Mouse (Mus musculus): ENCODE results near the gene Kif26b. TPM values are rescaled to one million over a fixed set of nuclear protein-coding genes. Genes with fewer than 3 reads are reported as not detected.

Gene Kif26b
- polyA plus RNA-seq, 1 experiment from 2014 or later, result 7.6 TPM

DNA sequence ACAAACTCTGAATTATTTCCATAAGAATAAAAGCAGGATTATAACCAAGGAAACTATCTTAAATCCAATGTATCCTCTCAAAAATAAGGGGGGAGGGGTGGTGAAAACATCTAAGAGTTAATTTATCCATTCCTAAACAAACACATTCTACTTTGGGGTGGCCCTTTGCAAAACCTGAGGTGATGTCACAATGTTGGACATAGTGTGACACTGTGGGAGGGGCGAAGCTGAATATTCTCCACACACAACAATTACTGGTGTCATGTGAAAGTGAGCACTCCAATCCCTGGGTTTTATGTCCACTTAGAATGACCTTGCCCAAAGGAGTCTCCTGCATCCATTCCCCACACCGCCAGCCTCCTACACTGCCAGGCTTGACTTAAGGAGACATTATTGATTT, 408.1 kb downstream of the Kif26b start:
- no peaks in the 10 kb centered on the region for H3K9me3 ChIP-seq (ENCODE audit: control insufficient read depth, low read depth, low read length)
- peaks cover 4% of the 10 kb centered on the region; the same call in 1 of the 2 replicates for H3K36me3 ChIP-seq (ENCODE audit: control insufficient read depth, insufficient read depth, low read length)
- no peak overlapping the region for H3K4me2 ChIP-seq (replicated peaks; ENCODE audit: low read depth, low read length)
- H3K4me1 ChIP-seq (ENCODE audit: control insufficient read depth, insufficient read depth, low read length), result peaks cover 2% of the 10 kb centered on the region; the same call in 1 of the 2 replicates
- WGBS, result 81% methylated on average over 2 of the region's 2 CpGs
- H3K4me3 ChIP-seq (ENCODE audit: low read depth, low read length), result no peak overlapping the region
- no peak for ATAC-seq (ENCODE audit: insufficient number of reproducible peaks, insufficient read depth, low FRiP score, low read depth)
- no peak overlapping the region for H3K9ac ChIP-seq (replicated peaks; ENCODE audit: low read depth, low read length)
- no peak overlapping the region for H3K27ac ChIP-seq (ENCODE audit: low read length)
- no peaks in the 10 kb centered on the region for H3K27me3 ChIP-seq (ENCODE audit: control insufficient read depth, insufficient read depth, low read length)

DNA sequence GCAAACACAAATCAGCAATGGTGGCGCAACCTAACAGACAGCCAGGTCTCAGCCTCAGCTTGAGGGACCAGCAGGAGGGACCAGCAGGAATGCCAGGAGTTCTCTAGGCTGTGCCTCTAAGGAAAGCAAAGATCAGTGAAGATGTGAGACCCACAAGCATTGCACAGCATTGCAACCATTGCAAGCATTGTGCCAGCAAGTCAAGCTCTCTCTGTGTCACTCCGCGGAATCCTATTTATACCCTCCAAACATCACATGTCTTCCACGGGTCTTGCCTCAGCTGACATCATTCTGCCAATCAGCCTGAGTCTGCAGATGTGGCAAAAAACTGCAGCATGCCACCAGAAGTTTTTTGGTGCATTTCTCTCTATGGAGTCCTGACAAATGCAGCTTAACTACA, 411.4 kb downstream of the Kif26b start:
- peaks cover 10% of the 10 kb centered on the region; the same call in 1 of the 2 replicates for H3K4me1 ChIP-seq (ENCODE audit: control insufficient read depth, insufficient read depth, low read length)
- H3K9me3 ChIP-seq (ENCODE audit: control insufficient read depth, low read depth, low read length), result no peaks in the 10 kb centered on the region
- no peak overlapping the region for H3K27ac ChIP-seq (ENCODE audit: low read length)
- H3K9ac ChIP-seq (replicated peaks; ENCODE audit: low read depth, low read length), result no peak overlapping the region
- H3K4me3 ChIP-seq (ENCODE audit: low read depth, low read length), result no peak overlapping the region
- WGBS, result 83% methylated on average over 4 of the region's 4 CpGs
- H3K36me3 ChIP-seq (ENCODE audit: control insufficient read depth, insufficient read depth, low read length), result no peaks in the 10 kb centered on the region
- H3K27me3 ChIP-seq (ENCODE audit: control insufficient read depth, insufficient read depth, low read length), result no peaks in the 10 kb centered on the region
- no peak overlapping the region for H3K4me2 ChIP-seq (replicated peaks; ENCODE audit: low read depth, low read length)
- ATAC-seq (ENCODE audit: insufficient number of reproducible peaks, insufficient read depth, low FRiP score, low read depth), result no peak

DNA sequence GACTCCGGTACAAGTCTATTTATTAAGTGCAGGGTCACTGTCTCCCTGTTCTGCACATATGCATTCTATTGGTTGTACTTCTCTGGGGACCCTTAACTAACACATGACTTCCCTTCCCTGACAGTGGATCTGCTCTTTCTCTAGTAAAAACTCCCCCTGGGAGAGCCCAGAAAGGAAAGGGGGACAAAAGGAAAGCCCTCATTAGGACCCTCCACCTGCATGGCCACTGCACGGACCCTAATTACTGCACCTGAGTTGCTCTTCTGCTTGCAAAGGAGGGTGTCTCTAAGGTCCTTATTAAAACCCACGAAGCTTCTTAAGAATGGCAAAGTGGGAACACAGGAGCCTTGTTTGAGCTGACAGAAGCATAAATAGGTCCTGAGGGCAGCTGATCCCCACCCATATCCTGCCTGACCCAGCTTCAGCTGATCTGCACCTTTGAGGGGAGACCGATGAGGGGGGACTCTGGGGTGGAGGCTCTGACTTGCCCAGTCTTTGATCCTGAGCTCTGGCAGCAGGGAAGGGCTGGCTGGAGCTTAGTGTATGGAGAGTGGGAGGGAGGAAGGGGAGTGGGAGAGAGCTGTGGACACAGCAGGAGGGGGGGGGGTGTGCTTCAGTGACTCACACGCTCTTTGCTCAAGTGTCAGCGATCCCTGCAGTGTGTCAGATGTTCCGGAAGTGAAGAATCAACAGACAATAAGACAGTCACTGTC, 413.5 kb downstream of the Kif26b start:
- Histone ChIP-seq H3K4me1 (ENCODE audit: control insufficient read depth, insufficient read depth, low read length) (peaks cover 10% of the 10 kb centered on the region; the same call in 1 of the 2 replicates), H3K9me3 (ENCODE audit: control insufficient read depth, low read depth, low read length) (no peaks in the 10 kb centered on the region), H3K4me3 (ENCODE audit: low read depth, low read length) (no peak overlapping the region), H3K9ac (replicated peaks; ENCODE audit: low read depth, low read length) (no peak overlapping the region), H3K27ac (ENCODE audit: low read length) (no peak overlapping the region), H3K27me3 (ENCODE audit: control insufficient read depth, insufficient read depth, low read length) (no peaks in the 10 kb centered on the region), H3K4me2 (replicated peaks; ENCODE audit: low read depth, low read length) (no peak overlapping the region), H3K36me3 (ENCODE audit: control insufficient read depth, insufficient read depth, low read length) (no peaks in the 10 kb centered on the region)
- peak; percentile 60; the same call in 1 of the 2 replicates for ATAC-seq (ENCODE audit: insufficient number of reproducible peaks, insufficient read depth, low FRiP score, low read depth)
- WGBS, result 34% methylated on average over 7 of the region's 7 CpGs

DNA sequence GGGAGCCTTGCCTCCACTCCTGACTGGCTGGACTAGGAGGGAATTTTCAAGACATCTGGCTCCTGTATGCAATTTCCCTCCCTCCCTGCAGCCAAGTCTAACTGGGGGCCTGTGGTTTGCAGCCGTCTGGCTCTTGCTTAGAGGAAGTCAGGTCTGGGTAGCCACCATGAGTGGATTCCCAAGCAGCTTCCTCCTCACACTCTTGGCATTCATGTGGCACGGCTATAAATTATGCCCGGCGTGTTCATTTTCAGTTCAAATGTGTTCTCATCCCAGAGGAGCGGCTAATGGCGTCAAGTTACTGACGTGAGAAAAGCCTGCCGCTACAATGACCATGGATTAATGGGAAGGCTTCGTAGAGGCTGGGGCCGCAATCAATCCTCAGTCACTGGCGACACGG, 424.0 kb downstream of the Kif26b start:
- Histone ChIP-seq H3K27ac (ENCODE audit: low read length) (no peak overlapping the region), H3K9ac (replicated peaks; ENCODE audit: low read depth, low read length) (no peak overlapping the region), H3K36me3 (ENCODE audit: control insufficient read depth, insufficient read depth, low read length) (no peaks in the 10 kb centered on the region), H3K27me3 (ENCODE audit: control insufficient read depth, insufficient read depth, low read length) (no peaks in the 10 kb centered on the region), H3K4me1 (ENCODE audit: control insufficient read depth, insufficient read depth, low read length) (peaks cover 3% of the 10 kb centered on the region; the same call in 1 of the 2 replicates), H3K9me3 (ENCODE audit: control insufficient read depth, low read depth, low read length) (0 out of 2 replicates have a peak, but pooled peaks cover 3% of the 10 kb centered on the region), H3K4me3 (ENCODE audit: low read depth, low read length) (no peak overlapping the region), H3K4me2 (replicated peaks; ENCODE audit: low read depth, low read length) (no peak overlapping the region)
- WGBS, result 42% methylated on average over 12 of the region's 12 CpGs
- no peak for ATAC-seq (ENCODE audit: insufficient number of reproducible peaks, insufficient read depth, low FRiP score, low read depth)

DNA sequence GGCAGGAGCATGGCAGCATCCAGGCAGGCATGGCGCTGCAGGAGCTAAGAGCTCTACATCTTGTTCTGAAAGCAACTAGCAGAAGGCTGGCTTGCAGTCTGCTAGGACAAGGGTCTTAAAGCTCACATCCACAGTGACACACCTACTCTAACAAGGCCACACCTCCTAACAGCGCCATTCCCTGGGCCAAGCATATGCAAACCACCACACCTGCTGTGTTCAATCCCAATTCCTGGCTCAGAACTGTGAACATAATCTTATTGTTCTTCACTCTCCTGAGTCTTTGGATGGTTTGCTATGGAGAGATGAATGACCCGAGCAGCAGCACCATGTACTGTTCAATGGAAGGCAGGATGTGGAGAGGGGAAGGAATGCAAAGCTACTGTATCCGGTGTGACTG, 429.7 kb downstream of the Kif26b start:
- Histone ChIP-seq H3K36me3 (ENCODE audit: control insufficient read depth, insufficient read depth, low read length) (no peaks in the 10 kb centered on the region), H3K9ac (replicated peaks; ENCODE audit: low read depth, low read length) (no peak overlapping the region), H3K27ac (ENCODE audit: low read length) (no peak overlapping the region), H3K4me1 (ENCODE audit: control insufficient read depth, insufficient read depth, low read length) (no peaks in the 10 kb centered on the region), H3K9me3 (ENCODE audit: control insufficient read depth, low read depth, low read length) (no peaks in the 10 kb centered on the region), H3K4me3 (ENCODE audit: low read depth, low read length) (no peak overlapping the region), H3K4me2 (replicated peaks; ENCODE audit: low read depth, low read length) (no peak overlapping the region), H3K27me3 (ENCODE audit: control insufficient read depth, insufficient read depth, low read length) (no peaks in the 10 kb centered on the region)
- WGBS, result 84% methylated on average over 4 of the region's 4 CpGs
- no peak for ATAC-seq (ENCODE audit: insufficient number of reproducible peaks, insufficient read depth, low FRiP score, low read depth)

DNA sequence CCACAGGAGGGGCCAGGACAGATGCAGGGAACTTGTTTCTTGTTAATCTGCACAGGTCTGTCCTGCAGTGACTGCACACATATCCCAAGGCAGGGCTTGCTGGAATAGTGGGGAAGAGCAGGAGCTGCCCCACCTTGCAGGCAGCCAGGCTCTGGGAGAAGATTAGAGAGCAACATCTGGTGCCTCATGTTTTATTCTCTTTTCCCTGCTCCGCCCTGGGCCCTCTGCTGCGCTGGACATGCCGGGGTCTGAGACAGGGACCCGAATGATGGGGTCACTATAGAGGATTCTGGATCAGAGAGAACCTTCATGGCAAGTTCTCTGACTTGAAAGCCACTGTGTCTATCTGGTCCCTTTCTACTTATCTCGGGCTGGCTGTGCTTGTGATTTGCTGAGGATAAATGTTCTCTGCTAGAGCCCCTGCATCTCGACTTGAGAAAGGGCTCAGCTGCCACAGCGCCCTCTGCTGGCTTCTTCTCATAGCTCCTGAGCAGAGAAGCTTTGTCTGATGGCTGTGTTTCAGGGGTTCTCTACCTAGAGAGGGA, 431.2 kb downstream of the Kif26b start:
- Histone ChIP-seq H3K9me3 (ENCODE audit: control insufficient read depth, low read depth, low read length) (no peaks in the 10 kb centered on the region), H3K4me1 (ENCODE audit: control insufficient read depth, insufficient read depth, low read length) (no peaks in the 10 kb centered on the region), H3K9ac (replicated peaks; ENCODE audit: low read depth, low read length) (no peak overlapping the region), H3K36me3 (ENCODE audit: control insufficient read depth, insufficient read depth, low read length) (no peaks in the 10 kb centered on the region), H3K4me2 (replicated peaks; ENCODE audit: low read depth, low read length) (no peak overlapping the region), H3K27me3 (ENCODE audit: control insufficient read depth, insufficient read depth, low read length) (no peaks in the 10 kb centered on the region), H3K27ac (ENCODE audit: low read length) (no peak overlapping the region), H3K4me3 (ENCODE audit: low read depth, low read length) (no peak overlapping the region)
- WGBS, result 43% methylated on average over 7 of the region's 7 CpGs
- peak; percentile 42 for ATAC-seq (ENCODE audit: insufficient number of reproducible peaks, insufficient read depth, low FRiP score, low read depth)

DNA sequence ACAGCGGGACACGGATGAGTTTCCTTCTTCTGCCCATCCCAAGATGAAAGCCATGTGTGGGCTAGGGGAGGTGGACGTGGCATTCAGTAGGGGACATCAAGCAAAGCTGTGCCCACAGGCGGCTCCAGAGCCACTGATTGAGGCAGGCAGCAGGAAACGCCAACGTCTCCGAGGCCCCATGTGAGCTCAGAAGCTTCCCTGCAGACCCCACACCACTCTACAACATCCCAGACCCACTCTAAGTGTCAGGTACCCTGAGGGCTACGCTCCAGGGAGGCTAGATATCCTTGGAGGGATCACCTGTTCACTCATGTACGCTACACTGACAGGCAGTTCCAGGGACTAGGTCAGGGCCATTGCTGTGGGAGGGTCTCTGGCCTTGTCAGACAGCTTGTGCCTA, 432.7 kb downstream of the Kif26b start:
- no peaks in the 10 kb centered on the region for H3K36me3 ChIP-seq (ENCODE audit: control insufficient read depth, insufficient read depth, low read length)
- no peaks in the 10 kb centered on the region for H3K27me3 ChIP-seq (ENCODE audit: control insufficient read depth, insufficient read depth, low read length)
- 86% methylated on average over 9 of the region's 9 CpGs for WGBS
- H3K9ac ChIP-seq (replicated peaks; ENCODE audit: low read depth, low read length), result no peak overlapping the region
- H3K4me2 ChIP-seq (replicated peaks; ENCODE audit: low read depth, low read length), result no peak overlapping the region
- no peak overlapping the region for H3K4me3 ChIP-seq (ENCODE audit: low read depth, low read length)
- H3K4me1 ChIP-seq (ENCODE audit: control insufficient read depth, insufficient read depth, low read length), result no peaks in the 10 kb centered on the region
- no peak overlapping the region for H3K27ac ChIP-seq (ENCODE audit: low read length)
- ATAC-seq (ENCODE audit: insufficient number of reproducible peaks, insufficient read depth, low FRiP score, low read depth), result no peak
- no peaks in the 10 kb centered on the region for H3K9me3 ChIP-seq (ENCODE audit: control insufficient read depth, low read depth, low read length)

DNA sequence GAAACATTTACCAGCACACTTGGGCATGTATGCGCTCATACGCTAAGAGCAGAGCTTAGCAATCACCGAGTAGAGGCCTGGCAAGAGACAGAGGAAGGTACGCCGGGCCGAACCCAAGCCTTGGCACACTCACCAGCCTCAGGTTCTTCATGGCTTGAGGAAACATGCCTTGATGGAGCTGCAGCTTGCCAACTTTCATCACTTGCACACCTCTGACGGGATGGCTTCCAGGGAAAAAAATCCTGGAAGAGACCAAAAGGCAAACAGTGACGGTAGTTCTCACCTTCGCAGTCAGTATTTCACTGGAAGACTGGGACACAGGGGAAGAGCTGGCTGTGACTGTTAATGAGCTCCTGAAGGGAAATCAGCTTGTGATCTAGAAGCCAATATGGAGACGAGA, 443.1 kb downstream of the Kif26b start:
- ATAC-seq (ENCODE audit: insufficient number of reproducible peaks, insufficient read depth, low FRiP score, low read depth), result no peak
- H3K4me3 ChIP-seq (ENCODE audit: low read depth, low read length), result no peak overlapping the region
- no peaks in the 10 kb centered on the region for H3K9me3 ChIP-seq (ENCODE audit: control insufficient read depth, low read depth, low read length)
- H3K36me3 ChIP-seq (ENCODE audit: control insufficient read depth, insufficient read depth, low read length), result no peaks in the 10 kb centered on the region
- no peaks in the 10 kb centered on the region for H3K4me1 ChIP-seq (ENCODE audit: control insufficient read depth, insufficient read depth, low read length)
- H3K27ac ChIP-seq (ENCODE audit: low read length), result no peak overlapping the region
- no peaks in the 10 kb centered on the region for H3K27me3 ChIP-seq (ENCODE audit: control insufficient read depth, insufficient read depth, low read length)
- WGBS, result 88% methylated on average over 10 of the region's 10 CpGs
- no peak overlapping the region for H3K9ac ChIP-seq (replicated peaks; ENCODE audit: low read depth, low read length)
- H3K4me2 ChIP-seq (replicated peaks; ENCODE audit: low read depth, low read length), result no peak overlapping the region

Data from stomach, embryonic 14.5 days (tissue).